Mouse (Mus musculus) olfactory bulb, adult 2 months (tissue): Measurements from ENCODE around the gene Kxd1.

Source experiments
- CTCF ChIP-seq: fragments of 200-500 bp; IDR thresholded peaks from 2 replicates; pipeline ENCODE4 v1.5.1; 2012; ENCODE audit warnings: low read depth, mild to moderate bottlenecking, low read length, moderate library complexity; ENCODE audit not compliant: insufficient read depth
- POLR2A ChIP-seq: fragments of 200-500 bp; IDR thresholded peaks from 2 replicates; pipeline ENCODE4 v1.6.1; 2012; ENCODE audit warnings: mild to moderate bottlenecking, low read depth, low read length, moderate library complexity; ENCODE audit not compliant: insufficient read depth

GRCm38 (mm10) chr8:70561809-70562535, 34.2 kb upstream of the Kxd1 start:
- TF ChIP-seq CTCF (no peak), POLR2A (no peak)
